Mouse (Mus musculus) lung, postnatal 10 days (tissue): ENCODE results near the gene Cep89.
A peak's percentile ranks its signal among the peaks of the same experiment; 100 is the strongest.

Experiments
- DNase-seq: peaks from one replicate; pipeline ENCODE4 v3.0.0; 2021

Cep89 gene

DNA sequence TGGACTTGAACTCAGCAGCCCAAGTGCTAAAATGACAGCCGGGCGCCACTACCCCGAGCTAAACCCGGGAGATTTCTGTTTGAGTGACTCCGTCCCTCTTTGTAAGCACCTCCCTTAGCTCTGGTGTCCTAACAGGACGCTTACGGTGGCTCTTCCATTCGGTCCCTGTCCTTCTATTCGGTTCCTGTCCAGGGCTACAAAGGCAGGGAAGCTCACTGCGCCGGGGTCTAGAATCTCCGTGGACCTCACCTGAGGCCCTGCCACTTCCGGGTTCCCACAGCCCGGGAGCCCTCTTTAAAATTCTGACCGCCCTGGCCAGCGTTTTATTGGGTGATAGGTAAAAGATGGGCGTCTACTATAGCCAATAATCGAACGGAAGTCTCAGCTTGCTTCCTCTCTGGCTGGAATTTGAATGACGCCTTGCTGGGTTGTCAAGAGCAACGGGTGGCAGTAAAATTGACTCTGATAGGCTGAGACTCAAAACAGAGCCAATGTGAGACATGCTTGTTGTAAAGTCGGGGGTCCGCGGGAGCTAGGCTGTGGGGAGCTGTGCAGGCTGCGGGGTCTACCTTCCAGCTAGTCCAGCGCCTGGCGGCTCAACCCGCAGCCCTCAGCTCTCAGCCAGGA lies at the start of gene Cep89, which contains the start of gene Faap24:
Gene Cep89, plus strand, starts transcription at position 494 of the 627 bp plus-strand sequence.
Gene Faap24, minus strand, starts transcription at position 295 of the 627 bp plus-strand sequence.
- DNase-seq, result peak; percentile 97

DNA sequence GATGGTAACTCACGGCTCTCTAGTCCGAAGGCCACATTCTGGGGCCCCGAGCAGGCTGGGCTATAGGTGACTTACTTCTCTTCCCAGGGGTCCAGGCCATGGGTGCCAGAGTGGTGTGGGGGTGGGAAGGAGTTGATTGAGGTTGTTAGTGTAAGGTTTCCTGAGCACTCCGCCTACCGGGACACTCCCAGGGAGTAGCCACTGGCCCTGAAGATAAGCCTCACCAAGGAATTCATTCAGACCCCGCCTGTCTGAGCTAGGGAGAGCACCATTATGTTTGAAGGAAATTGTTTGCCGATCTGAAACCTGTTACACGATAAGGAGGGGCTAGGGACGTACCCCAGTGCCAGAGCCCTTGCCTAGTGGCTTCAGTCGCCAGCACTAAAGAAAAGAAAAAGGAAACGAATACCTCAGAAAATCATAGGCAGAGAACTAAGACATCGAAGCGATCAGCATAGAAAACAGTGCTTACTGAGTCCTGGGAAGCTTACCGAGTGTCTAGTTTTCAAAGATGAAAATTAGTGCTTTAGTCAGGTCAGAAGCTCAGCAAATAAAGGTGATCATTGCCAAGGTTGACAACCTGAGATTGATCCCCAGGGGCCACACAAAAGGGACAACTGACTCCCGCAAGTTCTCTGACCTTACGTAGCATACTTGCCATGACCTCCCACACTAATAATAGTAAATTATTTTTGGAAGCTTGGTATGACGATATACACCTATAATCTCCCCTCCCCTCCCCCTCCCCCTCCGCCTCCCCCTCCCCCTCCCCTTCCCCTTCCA lies 48.7 kb upstream of the Cep89 start:
- DNase-seq, result peak; percentile 30

DNA sequence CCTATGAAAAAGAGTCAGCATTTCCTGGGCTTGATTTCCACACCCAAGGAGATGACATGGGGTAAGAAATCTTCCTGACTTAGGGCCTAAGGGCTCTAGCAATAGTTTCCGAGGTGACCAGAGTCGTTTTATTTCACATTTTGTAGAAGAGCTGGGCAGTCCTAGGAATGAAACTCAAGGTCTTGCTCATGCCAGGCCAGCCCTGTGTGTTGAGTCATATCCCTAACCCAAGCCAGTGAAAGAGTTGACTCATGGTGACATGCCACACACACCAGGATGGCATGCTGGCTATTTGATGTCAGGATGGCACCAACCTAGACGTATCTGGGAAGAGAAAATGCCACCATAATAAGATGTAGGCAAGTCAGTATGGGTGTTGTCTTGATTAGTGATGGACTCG lies 47.8 kb upstream of the Cep89 start:
- no peak for DNase-seq

DNA sequence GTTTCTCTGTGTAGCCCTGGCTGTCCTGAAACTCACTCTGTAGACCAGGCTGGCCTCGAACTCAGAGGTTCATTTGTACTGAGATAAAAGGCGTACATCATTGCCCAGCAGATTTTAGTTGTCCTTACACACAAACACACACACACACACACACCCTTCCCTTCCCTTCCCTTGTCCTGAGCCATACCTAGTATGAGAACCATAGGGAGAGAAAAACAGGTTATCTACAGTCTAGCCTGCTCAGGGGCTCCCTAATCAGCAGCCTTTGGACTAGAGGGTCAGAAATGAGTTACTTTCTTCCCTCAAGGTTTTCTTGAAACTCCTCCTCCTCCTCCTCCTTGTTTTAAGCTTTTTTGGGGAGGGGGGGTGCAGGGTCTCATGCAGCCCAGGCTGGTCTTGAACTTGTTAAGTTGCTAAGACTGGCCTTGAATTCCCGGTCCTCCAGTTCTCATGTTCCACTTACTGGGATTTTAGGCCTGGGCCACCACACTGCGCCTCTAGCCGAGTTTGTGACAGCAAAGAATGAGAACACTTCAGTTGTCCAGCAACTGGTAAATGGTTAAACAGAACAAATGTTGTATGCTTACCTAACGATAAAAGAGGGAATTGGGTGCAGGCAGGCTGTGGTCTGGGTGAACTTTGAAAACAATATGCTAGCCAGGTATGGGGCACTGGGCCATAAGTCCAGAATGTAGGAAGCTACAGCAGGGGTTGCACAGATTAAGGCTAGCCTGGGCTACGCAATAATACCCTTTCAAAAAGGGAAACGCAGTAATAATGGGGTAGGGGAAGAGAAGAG lies 46.8 kb upstream of the Cep89 start:
- DNase-seq, result no peak

DNA sequence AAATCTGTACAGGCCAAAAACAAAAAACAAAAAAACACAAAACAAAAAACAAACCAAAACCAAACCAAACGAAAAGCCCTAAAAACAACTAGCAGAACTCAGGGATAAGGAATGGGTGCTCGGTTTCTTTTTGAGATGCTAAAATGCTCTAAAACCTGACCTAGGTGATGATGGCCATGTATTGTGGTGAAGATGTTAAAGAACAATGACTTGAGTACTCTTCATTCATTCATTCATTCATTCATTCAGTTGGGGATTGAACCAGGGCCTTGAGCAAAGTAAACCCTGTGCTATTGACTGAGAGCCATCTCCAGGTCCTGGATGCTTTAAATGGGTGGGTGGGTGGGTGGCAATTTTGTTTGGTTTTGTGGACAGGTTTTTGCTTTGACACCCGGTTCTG lies 45.7 kb upstream of the Cep89 start:
- no peak for DNase-seq

DNA sequence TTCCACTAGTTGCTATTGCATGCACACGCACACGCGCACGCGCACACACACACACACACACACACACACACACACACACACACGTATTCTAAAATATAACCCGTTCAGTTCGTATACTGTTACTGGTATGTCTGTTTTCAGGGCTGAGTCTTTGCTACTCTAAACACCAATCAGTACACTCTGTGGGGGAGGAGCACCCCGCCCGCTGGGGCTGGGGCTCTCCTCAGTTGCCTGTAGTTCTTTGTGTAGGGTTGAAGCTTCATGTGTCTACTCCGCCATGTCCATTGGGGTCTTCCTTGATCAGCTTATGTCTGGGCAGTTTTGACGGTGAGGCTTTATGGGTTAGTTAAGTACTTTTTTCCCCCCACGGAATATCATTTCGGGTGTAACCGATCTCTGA lies 43.5 kb upstream of the Cep89 start:
- DNase-seq, result no peak

DNA sequence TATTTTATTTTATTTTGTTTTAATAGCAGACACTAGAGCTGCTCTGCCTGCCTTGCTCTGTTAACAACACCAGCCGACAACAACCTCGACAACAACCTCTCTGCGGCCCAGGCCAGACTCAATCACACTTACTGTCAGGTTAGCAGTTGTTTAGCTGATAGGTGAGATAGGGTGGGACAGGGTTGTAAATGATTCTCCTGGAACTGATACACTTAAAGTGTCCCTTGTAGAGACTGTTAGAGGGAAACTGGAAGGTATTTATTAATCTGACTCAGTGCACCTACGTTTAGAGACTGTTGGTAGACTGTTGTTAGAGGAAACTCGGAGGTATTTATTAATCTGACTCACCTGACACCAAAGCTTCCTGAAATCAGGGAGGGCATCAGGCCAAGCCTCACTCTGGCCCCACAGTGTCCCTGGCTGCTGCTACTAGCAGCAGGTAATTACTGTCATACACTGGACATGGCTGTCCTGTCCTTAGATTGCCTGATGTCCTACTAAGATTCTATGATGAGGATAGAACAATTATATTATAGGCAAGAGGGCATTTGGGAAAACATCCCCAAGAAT lies 41.4 kb upstream of the Cep89 start:
- no peak for DNase-seq

DNA sequence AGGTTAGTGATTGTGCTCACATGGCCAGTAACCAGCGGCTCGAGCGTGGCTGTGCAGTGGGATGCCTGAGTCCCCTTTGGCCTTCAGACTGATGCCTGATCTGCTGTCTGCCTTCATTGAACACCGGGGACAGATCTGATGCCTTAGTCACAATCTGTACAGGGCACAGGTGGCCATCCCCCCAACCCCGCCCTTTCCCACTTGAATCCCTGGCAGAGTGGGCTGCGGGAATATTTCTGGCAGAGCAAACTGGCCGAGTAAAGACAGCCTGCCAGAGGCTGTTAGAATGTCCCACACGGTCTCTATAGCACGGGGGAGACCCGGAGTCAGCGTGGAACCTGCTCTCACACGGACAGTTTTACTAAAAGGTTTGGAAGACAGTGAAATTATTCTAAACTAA lies 39.2 kb upstream of the Cep89 start:
- no peak for DNase-seq

DNA sequence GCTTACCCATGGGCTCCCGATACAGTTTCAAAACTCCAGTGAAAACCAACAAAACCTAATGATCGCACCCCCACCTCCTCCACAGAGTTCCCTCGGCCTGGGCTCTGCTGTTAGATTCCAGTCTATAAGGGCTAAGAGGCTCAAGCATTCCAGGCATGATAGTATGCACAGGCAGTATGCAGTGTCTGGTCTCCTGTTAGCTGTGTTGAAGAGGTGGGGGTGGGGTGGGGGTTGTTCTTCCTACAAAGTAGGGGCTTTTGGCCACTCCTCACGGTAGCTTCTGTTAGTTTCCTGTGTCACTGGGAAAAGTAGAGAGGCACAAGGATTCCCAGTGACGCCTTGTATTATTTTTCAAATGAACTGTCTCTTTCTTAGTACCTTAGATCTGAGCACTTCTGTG lies 34.6 kb upstream of the Cep89 start:
- no peak for DNase-seq

DNA sequence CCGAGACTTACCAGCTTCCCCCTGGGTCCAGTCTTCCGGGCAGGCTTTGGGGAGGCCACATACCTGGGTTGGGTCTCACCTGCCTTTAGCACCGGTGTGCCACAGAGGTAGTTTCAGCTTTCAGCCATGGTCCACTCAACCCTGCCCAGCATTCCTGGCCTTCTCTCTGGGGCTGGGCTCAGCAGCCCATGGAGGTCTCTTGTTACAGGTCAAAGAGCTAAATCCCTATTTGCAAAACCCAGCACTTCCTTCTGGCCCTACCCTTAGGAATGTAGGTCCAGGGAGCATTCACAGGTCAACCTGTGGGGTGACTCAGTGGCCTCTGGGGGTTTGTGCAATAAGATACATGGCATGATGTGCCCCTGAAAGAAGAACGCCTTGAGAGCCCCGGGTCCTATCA lies 34.0 kb upstream of the Cep89 start:
- no peak for DNase-seq

DNA sequence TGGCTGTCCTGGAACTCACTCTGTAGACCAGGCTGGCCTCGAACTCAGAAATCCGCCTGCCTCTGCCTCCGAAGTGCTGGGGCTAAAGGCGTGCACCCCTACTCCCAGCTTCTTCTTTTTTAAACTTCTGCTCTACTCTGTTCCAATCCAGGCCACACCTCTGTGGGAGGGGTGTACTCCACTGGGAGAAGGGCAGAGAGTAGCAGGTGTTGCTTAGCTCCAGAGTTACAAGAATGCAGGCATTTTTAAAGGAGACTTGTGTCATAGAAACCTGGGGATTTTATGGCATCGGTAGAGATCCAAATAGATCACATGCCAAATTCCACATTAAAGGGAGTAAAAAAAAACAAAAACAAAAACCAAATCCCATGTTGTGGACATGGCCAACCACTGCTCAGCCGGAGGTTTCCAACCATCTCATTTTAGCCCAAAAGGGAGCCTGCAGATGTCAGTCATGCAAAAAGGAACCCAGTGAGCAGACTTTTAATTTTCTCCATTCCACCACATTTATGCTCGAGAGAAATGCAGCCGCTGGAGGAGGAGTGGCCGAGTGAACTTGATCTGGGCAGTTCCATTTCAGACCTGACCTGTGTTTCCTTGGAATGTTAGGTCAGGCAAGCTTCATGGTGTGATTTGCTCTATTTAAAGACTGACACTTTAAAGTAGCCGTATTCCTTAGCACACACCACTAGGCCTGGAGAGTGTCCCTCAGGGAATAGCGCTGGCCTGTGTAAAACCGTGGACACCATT lies 31.5 kb upstream of the Cep89 start:
- no peak for DNase-seq

DNA sequence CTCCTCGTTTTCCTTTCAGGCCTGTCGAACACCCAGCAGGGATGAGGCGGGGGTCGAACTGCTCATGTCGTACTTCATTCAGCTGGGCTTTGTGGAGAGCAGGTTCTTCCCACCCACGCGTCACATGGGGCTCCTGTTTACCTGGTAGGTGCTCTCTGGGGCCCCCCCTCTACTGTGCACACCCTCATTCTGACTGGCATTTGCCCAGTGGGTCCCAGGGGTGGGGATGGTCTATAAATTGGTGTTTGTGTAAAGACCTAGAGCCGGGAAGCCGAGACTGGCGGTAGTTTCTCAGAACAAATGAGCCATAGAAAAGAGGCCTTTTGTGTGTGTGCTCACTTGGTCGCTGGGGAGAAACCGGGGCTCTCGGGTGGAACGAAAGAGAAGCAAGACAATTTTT lies 25.7 kb upstream of the Cep89 start:
- no peak for DNase-seq

DNA sequence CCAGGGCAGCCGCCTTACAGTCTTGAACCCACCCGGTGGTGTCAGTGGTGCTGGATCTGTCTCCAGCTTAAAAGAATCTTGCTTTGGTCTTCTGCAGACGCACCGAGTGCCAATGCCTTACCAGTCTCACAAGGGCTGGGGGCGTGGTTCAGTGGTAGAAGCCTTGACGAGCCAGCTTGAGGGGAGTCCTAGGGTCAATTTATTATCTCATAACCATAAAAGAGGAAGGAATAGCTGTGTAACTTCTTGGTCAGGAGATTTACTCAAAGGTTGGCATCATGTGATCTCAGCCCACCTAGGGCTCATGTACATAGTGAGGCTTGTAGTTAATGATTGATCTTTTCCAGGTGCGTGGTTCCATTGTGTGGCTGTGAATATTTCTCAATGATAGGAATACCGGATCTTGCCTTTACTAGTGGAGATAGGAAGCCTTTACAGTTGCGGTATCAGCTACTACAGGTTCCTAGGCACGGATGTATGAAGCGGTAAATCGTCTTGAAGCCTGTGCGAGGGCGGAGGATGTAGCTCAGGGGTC lies 24.3 kb upstream of the Cep89 start:
- no peak for DNase-seq

DNA sequence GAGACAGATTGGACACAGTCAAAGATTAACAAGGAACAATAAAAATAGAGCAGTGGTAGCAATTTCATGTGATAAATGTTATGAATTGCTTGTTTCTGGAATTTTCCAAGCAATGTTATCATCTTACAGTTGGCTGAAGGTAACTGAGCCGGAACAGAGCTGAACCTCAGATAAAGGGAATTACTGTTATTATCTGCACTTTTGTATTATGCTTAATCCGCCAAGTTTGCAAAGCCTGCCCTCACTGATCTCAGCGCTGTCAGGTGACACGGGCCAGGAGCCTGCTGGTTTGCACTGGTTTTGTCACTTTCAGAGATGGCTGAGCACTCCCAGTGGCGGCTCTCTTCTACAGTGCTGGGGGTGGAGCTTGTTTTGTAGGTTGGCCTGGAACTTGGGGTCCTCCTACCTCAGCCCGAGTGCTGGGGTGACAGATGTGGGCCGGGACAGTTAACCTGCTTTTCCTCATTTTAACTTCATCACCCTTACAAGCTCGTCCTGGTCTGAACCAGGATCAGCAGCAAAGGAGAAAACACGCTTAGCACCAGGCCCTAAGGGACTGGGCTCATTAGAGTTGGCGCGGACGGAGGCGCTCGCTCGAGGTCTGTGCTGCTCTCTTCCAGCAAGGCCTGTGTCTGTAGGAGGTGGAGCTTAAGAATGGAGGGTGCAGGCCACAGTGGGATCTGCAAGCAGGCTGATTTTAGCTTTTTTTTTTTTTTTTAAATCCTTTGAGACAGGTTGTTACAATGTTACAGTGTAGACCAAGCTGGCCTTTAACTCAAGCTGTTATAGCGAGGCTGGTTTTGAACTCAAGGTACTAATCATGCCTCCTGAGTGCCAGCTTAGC lies 23.5 kb upstream of the Cep89 start:
- no peak for DNase-seq

DNA sequence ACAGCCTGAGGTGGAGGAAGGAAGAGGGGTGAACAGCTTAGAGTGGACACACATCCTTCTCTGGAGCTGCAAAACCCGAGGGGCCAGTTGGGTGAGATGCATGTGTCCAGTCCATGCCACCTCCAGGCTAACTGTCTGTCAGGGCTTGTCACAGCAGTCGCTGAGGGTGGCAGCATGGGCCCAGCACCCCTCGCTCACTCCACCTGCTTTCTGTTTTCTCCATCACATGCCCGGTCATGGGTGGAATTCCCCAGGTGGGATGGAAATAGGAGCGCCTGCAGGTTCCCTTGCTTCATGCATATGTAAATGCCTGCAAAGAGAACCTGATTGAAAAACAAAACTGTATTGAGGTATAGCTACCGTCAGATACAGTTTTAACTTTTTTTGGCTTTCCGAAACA lies 22.6 kb upstream of the Cep89 start:
- no peak for DNase-seq

DNA sequence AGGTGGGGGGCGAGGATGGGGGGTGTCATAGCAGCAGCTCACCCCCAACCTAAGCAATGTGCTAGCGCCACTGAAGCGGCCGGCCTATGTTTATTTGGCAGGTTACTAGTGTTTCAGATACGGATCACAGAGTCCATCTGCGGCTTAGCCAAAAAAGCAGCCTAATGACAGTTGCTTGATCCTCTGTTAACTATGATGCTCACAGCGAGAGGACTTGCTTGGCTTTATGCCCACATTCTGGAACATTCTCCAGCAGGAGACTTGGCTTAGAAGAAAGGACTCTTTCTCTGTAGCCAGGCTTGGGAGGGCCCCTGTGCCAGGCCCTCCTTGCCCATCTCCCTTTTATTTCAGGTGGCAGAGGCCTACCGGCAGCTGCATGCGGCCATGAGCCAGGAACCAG lies 20.2 kb upstream of the Cep89 start:
- DNase-seq, result no peak

DNA sequence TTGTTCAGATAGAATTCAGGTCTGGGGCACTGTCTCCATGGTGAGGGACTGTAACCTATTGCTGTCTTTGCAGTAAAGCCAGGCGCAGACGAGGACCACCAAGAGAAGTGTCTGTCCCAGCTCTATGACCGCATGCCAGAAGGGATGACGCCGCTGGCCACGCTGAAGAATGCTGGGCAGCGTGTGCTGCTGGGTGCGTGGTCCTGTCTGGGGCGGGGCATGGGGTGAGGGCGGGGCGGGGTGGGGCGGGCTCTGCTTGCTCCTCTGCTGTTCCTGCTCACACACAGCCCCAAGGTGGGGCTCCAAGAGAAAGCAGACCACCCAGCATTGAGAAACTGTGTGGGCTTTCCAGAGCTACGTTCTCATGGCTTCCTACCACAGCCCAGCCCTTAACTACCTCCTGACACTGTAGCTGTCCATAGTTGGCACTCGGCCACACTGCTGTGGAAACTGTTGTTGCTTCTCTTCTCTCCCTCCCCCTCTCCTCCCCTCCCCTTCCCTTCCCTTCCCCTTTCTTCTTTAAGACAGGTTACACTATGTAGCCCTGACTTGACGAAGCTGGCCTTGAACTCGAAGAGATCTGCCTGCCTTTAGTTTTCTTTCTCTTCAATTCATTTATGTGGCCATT lies 17.2 kb upstream of the Cep89 start:
- peak; percentile 32 for DNase-seq

DNA sequence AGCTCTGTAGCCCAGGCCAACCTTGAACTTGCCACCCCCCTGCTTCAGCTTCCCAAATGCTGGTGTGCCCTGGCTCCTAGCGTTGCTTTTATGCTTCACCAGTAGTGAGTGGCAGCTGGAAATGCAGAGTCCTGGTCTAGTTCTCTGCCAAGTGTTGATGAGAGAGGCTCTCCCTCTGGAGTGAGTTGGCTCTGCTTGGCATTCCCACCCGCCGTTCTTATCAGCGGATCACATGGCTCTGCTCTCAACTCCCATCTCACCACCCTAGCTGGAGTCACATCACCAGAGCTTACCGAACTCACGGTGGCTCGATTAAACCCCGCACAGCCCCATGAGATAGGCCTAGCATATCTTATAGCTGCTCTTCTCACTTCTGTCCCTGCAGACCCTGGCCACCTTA lies 16.5 kb upstream of the Cep89 start:
- no peak for DNase-seq

DNA sequence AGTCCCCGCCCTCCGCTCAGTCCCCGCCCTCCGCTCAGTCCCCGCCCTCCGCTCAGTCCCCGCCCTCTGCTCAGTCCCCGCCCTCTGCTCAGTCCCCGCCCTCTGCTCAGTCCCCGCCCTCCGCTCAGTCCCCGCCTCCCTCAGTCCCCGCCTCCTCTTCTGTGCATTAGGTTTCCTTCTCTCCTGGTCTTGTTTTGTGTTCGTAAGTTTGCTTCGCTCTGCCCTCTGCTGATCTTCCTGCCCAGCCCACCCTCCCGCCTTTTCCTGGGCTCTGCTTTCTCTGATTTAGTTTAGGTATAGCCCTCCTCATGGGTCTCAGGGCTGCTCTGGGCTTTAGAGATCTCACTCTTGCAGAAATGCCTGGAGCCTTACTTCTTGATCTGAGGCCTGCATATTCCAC lies 15.0 kb upstream of the Cep89 start:
- DNase-seq, result no peak

DNA sequence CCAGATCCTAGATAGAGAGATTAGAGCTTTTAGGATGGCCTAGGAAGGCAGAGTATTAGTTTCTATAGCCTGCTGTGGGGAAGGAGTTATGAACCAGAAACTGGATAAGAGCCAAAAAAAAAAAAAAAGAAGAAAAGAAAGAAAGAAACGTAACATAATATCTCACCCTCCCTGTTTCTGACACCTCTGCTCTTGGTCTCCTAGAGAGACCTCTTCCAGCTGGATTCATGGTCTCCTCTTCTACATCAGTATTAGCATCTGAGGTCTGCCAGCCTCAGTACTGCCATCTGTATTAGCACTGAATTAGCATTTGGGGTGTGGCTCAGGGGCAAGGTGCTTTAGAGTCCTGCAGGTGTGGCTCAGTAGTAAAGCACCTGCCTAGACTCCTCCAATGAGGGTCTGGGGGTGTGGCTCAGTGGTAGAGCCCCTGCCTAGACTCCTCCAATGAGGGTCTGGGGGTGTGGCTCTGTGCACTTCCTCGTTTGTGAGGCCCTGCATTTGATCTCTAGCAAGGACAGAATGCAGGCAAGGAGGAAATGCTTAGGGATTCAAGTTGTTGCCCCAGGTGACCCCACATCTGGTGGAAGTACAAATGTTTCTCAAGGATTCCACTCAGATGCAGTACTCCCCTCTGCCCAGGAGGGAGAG lies 14.0 kb upstream of the Cep89 start:
- no peak for DNase-seq
